10 mouse cellular contexts compared by ENCODE assay signal in the genomic region with DNA sequence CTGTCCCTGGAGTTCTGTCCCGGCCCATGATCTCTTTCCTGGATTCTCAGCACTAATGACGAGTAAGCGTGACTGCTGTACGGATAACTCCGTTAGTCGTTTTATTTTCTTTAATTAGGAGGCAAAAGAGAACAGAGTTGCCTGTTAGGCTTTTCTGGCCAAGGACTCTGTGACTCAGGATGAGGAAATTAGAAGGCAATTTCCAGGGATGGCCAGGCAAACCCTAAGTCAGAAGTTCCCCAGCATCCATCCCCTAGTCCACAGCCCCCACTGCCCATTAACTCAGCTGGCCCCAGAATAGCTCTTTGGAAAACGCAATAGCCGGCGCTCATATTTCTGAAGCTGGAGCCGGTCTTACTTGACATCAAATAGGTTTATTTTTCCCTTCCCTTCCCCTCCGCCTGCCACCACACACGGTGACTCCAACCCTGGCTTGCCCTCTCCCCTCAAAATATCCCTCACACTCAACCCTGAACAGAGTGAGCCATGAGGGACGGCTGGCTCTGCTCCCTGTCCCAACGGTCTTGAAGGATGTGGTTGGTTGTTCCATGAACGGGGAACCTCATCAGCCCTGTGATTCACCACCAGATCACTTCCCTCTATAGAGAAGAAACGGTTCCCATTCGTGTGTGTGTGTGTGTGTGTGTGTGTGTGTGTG. TPM values are rescaled to one million over a fixed set of nuclear protein-coding genes. Genes with fewer than 3 reads are reported as not detected.
A peak's percentile ranks its signal among the peaks of the same experiment; 100 is the strongest.
DNase-seq lines count a peak whose midpoint lies in the region; ATAC-seq and TF ChIP-seq lines count a peak whose summit lies in the region.
"Had no signal": no experiment of that assay in that cellular context is flagged by ENCODE, and none has a peak within 500 bp of the region (broad histone marks: within the 10 kb centered on the region; RNA-seq: fewer than 3 reads in every experiment).

No protein-coding gene starts in this region.

- H3K4me1 ChIP-seq in lung, postnatal 0 days (ENCODE audit: insufficient read depth, low read depth, low read length) = peaks cover 29% of the 10 kb centered on the region; the same call in 1 of the 2 replicates
- H3K4me1 ChIP-seq in limb, embryonic 13.5 days = peaks cover 65% of the 10 kb centered on the region

- no peak for TF ChIP-seq CTCF in gastrocnemius, adult 2 months (IDR thresholded peaks at IDR 0.05)
- TF ChIP-seq CTCF in lung, postnatal 0 days (IDR thresholded peaks at IDR 0.05) = no peak

- ATAC-seq in lung, postnatal 0 days = no peak; the same call in 1 of the 2 replicates
- ATAC-seq in limb, embryonic 13.5 days (ENCODE audit: low FRiP score, low read depth) = no peak; the same call in 1 of the 2 replicates

- peak overlapping the region; percentile 91 for H3K27ac ChIP-seq in gastrocnemius, adult 2 months
- peak overlapping the region; percentile 55 for H3K27ac ChIP-seq in lung, postnatal 0 days (ENCODE audit: low read length)
- H3K27ac ChIP-seq in limb, embryonic 13.5 days = no peak overlapping the region
- H3K27ac ChIP-seq: midbrain, embryonic 10.5 days had no signal

- intact Hi-C loops in gastrocnemius, adult 2 months (cut with DNase I) = loop anchor here (2.0 kb wide), 1 partner anchor 28 kb away; no protein-coding TSS in a partner anchor
- intact Hi-C loops in left cerebral cortex, postnatal 36 days (cut with DNase I) = loop anchor here (5.0 kb wide), 1 partner anchor 36 kb away; no protein-coding TSS in a partner anchor

- H3K4me2 ChIP-seq in lung, postnatal 0 days (replicated peaks; ENCODE audit: low read depth, low read length) = no peak overlapping the region
- peak overlapping the region; percentile 19; the same call in 1 of the 2 replicates for H3K4me2 ChIP-seq in limb, embryonic 13.5 days (replicated peaks)

- H3K27me3 ChIP-seq in lung, postnatal 0 days (replicated peaks; ENCODE audit: insufficient read depth, low read length) = no peaks in the 10 kb centered on the region
- no peaks in the 10 kb centered on the region for H3K27me3 ChIP-seq in limb, embryonic 13.5 days

- no peaks in the 10 kb centered on the region for H3K36me3 ChIP-seq in lung, postnatal 0 days (ENCODE audit: insufficient read depth, low read length)
- peaks cover 8% of the 10 kb centered on the region; the same call in 1 of the 2 replicates for H3K36me3 ChIP-seq in limb, embryonic 13.5 days

- H3K9ac ChIP-seq in lung, postnatal 0 days (replicated peaks; ENCODE audit: low read depth) = no peak overlapping the region
- no peak overlapping the region for H3K9ac ChIP-seq in limb, embryonic 13.5 days

- H3K4me3 ChIP-seq in gastrocnemius, adult 2 months = peak overlapping the region; percentile 50
- H3K4me3 ChIP-seq in lung, postnatal 0 days (ENCODE audit: low read depth, low read length) = no peak overlapping the region
- no peak overlapping the region for H3K4me3 ChIP-seq in limb, embryonic 13.5 days
- H3K4me3 ChIP-seq: erythroblast, embryonic 14.5 days; midbrain, embryonic 10.5 days had no signal

- H3K9me3 ChIP-seq in lung, postnatal 0 days (ENCODE audit: low read length) = no peaks in the 10 kb centered on the region
- peaks cover 5% of the 10 kb centered on the region; the same call in 1 of the 2 replicates for H3K9me3 ChIP-seq in limb, embryonic 13.5 days

- WGBS in lung, postnatal 0 days = 56% methylated on average over 17 of the region's 17 CpGs
- 41% methylated on average over 17 of the region's 17 CpGs for WGBS in limb, embryonic 13.5 days

- peak; percentile 41; the same call in 1 of the 2 replicates for TF ChIP-seq EP300 in lung, postnatal 0 days (IDR thresholded peaks at IDR 0.05)

- DNase-seq in gastrocnemius, adult 2 months = peak; percentile 81
- no peak for DNase-seq in gastrocnemius, postnatal 4 days (ENCODE audit: low spot score in 2 of 2)
- DNase-seq in lung, postnatal 0 days (ENCODE audit: low spot score) = peak; percentile 19
- DNase-seq in lung, postnatal 10 days = no peak
- DNase-seq in layer of hippocampus, adult 18-20 months (ENCODE audit: low spot score in 2 of 2) = no peak
- DNase-seq in T-cell, adult 2 months (ENCODE audit: low spot score) = no peak
- no peak for DNase-seq in left cerebral cortex, postnatal 36 days (ENCODE audit: low spot score in 2 of 2)

RNA-seq across cellular contexts. Expression of gene Sh3pxd2a, which starts 5.6 kb away (rescaled TPM):
- total RNA-seq in gastrocnemius, adult 2 months (2021) = 10 to 100 TPM; 37.7 to 44.7 TPM
- 100 to 1,000 TPM; 124 to 134 TPM for total RNA-seq in gastrocnemius, postnatal 4 days (2021)
- 5.6 and 6.4 TPM in 2 replicates for polyA plus RNA-seq in lung, postnatal 0 days (2015; fragmentation: Nextera tagmentation; extraction: Ambion mirVana)
- polyA plus RNA-seq in limb, embryonic 13.5 days (2015; fragmentation: Nextera tagmentation; extraction: Ambion mirVana) = 8.9 and 10.1 TPM in 2 replicates
- 10 to 100 TPM; 33.4 to 35.4 TPM for total RNA-seq in layer of hippocampus, adult 18-20 months (2021)
- 10 to 100 TPM; 27.9 to 36.1 TPM for total RNA-seq in left cerebral cortex, postnatal 36 days (2021)

Comparison
In these comparisons a context has a peak if more than half of its experiments do, and no peak if none do; other contexts are left out.
1. DNase-seq: peak in gastrocnemius, adult 2 months (single experiment) and lung, postnatal 0 days (single experiment); none in gastrocnemius, postnatal 4 days (0 of 2), lung, postnatal 10 days (single experiment), layer of hippocampus, adult 18-20 months (0 of 2), T-cell, adult 2 months (single experiment) and left cerebral cortex, postnatal 36 days (0 of 2).